21 mouse cellular contexts compared by ENCODE assay signal in the genomic region with DNA sequence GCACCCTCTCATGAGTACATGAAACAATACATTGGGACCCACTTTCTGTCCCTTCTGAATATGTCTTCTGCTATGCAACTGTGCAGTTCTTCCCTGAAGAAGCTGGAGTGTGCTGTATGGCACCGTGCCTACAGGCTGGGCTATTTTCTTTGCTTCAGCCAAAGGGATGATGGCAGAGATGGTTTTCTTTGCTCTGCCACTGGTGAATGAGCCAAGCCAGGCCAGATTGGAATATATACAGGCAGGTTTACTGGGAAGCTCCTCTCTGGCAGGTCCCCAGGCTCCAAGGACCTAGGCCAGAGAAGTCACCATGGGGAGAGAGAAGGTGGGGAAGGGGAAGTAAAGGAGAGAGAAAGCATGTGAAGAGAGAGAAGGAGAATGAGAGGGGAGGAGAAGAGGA. TPM values are rescaled to one million over a fixed set of nuclear protein-coding genes. Genes with fewer than 3 reads are reported as not detected.
DNase-seq lines count a peak whose midpoint lies in the region; ATAC-seq and TF ChIP-seq lines count a peak whose summit lies in the region.
"Had no signal": no experiment of that assay in that cellular context is flagged by ENCODE, and none has a peak within 500 bp of the region (broad histone marks: within the 10 kb centered on the region; RNA-seq: fewer than 3 reads in every experiment).

No protein-coding gene starts in this region.

- intact Hi-C loops in left cerebral cortex, postnatal 4 days (cut with DNase I) = no loop called here
- intact Hi-C loops in left cerebral cortex, postnatal 36 days (cut with DNase I) = no loop called here

- peak; percentile 17 for DNase-seq in left cerebral cortex, postnatal 4 days
- no peak for DNase-seq in left cerebral cortex, postnatal 36 days (ENCODE audit: low spot score in 2 of 2)
- DNase-seq in cerebellum, adult 2 months = peak; percentile 30 to 50
- peak; percentile 68 to 73 for DNase-seq in cerebellum, postnatal 10 days
- no peak for DNase-seq in urinary bladder, postnatal 36 days (ENCODE audit: low spot score in 2 of 2)
- DNase-seq in kidney, adult 11 months = no peak
- DNase-seq in midbrain, embryonic 14.5 days = no peak
- DNase-seq: adrenal gland, adult 2 months; adrenal gland, postnatal 25 days; embryo, embryonic 11 days; heart, postnatal 36 days; kidney, adult 9 months had no signal

- peaks cover 39% of the 10 kb centered on the region for H3K36me3 ChIP-seq in midbrain, embryonic 14.5 days (ENCODE audit: control insufficient read depth, insufficient read depth, low read length)

- no peak for TF ChIP-seq POLR2A in cerebellum, adult 2 months (IDR thresholded peaks at IDR 0.05; ENCODE audit: borderline replicate concordance, insufficient read depth, low read length)

- no peak overlapping the region for H3K9ac ChIP-seq in midbrain, embryonic 14.5 days (replicated peaks; ENCODE audit: low read length)
- H3K9ac ChIP-seq: embryonic facial prominence, embryonic 15.5 days; heart, embryonic 13.5 days; hindbrain, embryonic 15.5 days had no signal

- H3K27me3 ChIP-seq in cerebellum, adult 2 months (ENCODE audit: control insufficient read depth, insufficient read depth, low read length) = no peaks in the 10 kb centered on the region
- H3K27me3 ChIP-seq in midbrain, embryonic 14.5 days (ENCODE audit: control insufficient read depth, insufficient read depth, low read length) = no peaks in the 10 kb centered on the region
- H3K27me3 ChIP-seq: CH12.LX; embryonic facial prominence, embryonic 15.5 days; heart, embryonic 13.5 days; hindbrain, embryonic 15.5 days; Patski had no signal

- no peak overlapping the region for H3K4me2 ChIP-seq in midbrain, embryonic 14.5 days (ENCODE audit: low read length)
- H3K4me2 ChIP-seq: embryonic facial prominence, embryonic 15.5 days; heart, embryonic 13.5 days; hindbrain, embryonic 15.5 days had no signal

- H3K4me3 ChIP-seq in cerebellum, adult 2 months (replicated peaks; ENCODE audit: insufficient read depth, low read depth, low read length) = no peak overlapping the region
- no peak overlapping the region for H3K4me3 ChIP-seq in midbrain, embryonic 14.5 days (replicated peaks; ENCODE audit: low read depth, low read length)
- H3K4me3 ChIP-seq: embryonic facial prominence, embryonic 15.5 days; erythroblast, embryonic 14.5 days; forebrain, embryonic 10.5 days; heart, embryonic 13.5 days; hindbrain, embryonic 15.5 days had no signal

- ATAC-seq in midbrain, embryonic 14.5 days (ENCODE audit: low FRiP score, low TSS enrichment) = no peak
- ATAC-seq: forebrain, embryonic 14.5 days; intestine, embryonic 16.5 days; Patski had no signal

- H3K9me3 ChIP-seq in midbrain, embryonic 14.5 days (ENCODE audit: control insufficient read depth, low read length) = no peaks in the 10 kb centered on the region
- H3K9me3 ChIP-seq: embryonic facial prominence, embryonic 15.5 days; forebrain, embryonic 10.5 days; heart, embryonic 13.5 days; hindbrain, embryonic 15.5 days had no signal

- H3K27ac ChIP-seq in cerebellum, adult 2 months (ENCODE audit: insufficient read depth, low read length) = no peak overlapping the region
- H3K27ac ChIP-seq in midbrain, embryonic 14.5 days (replicated peaks; ENCODE audit: low read depth, low read length) = no peak overlapping the region
- H3K27ac ChIP-seq: embryonic facial prominence, embryonic 15.5 days; forebrain, embryonic 10.5 days; heart, embryonic 13.5 days; hindbrain, embryonic 15.5 days had no signal

- 10% methylated on average over 1 of the region's 1 CpGs for WGBS in cerebellum, adult 2 months
- 95% methylated on average over 1 of the region's 1 CpGs for WGBS in midbrain, embryonic 14.5 days

- H3K4me1 ChIP-seq in cerebellum, adult 2 months (ENCODE audit: control insufficient read depth, insufficient read depth, low read length) = 0 out of 2 replicates have a peak, but pooled peaks cover 4% of the 10 kb centered on the region
- H3K4me1 ChIP-seq in midbrain, embryonic 14.5 days (ENCODE audit: control insufficient read depth, insufficient read depth, low read length) = no peaks in the 10 kb centered on the region
- H3K4me1 ChIP-seq: embryonic facial prominence, embryonic 15.5 days; forebrain, embryonic 10.5 days; heart, embryonic 13.5 days; hindbrain, embryonic 15.5 days had no signal

- no peak for TF ChIP-seq CTCF in cerebellum, adult 2 months (IDR thresholded peaks at IDR 0.05; ENCODE audit: borderline replicate concordance, insufficient read depth, low read depth, low read length)

RNA-seq across cellular contexts. Expression of a gene that starts 16.1 kb away (rescaled TPM):
- total RNA-seq in left cerebral cortex, postnatal 4 days (2021) = 10 to 100 TPM; 13.3 to 14.2 TPM
- total RNA-seq in left cerebral cortex, postnatal 36 days (2021) = 10 to 100 TPM in 1 of 2 experiments, 1 to 10 TPM in 1; 7.9 to 12.6 TPM
- polyA plus RNA-seq in cerebellum, adult 2 months (2012; rRNA removed) = 12.0 and 13.5 TPM in 2 replicates
- 11.0 and 15.5 TPM in 2 replicates for polyA plus RNA-seq in midbrain, embryonic 14.5 days (2014; fragmentation: Nextera tagmentation; extraction: Ambion mirVana)
- total RNA-seq: CH12.LX had no signal
- polyA plus RNA-seq: erythroblast, embryonic 14.5 days had no signal

Comparison
In these comparisons a context has a peak if more than half of its experiments do, and no peak if none do; other contexts are left out.
1. DNase-seq: peak in left cerebral cortex, postnatal 4 days (single experiment), cerebellum, adult 2 months (2 of 2) and cerebellum, postnatal 10 days (2 of 2); none in left cerebral cortex, postnatal 36 days (0 of 2), urinary bladder, postnatal 36 days (0 of 2), kidney, adult 11 months (single experiment) and midbrain, embryonic 14.5 days (single experiment).